Mouse (Mus musculus) ES-CJ7 (cell line): ENCODE data around the gene Wnk2.
A peak's percentile ranks its signal among the peaks of the same experiment; 100 is the strongest.

Experiments
- DNase-seq: peaks from one replicate; pipeline ENCODE4 v3.0.0; 2011; ENCODE audit warnings: low read depth, low spot score

Wnk2 gene

GRCm38 (mm10) chr13:49147858-49148226 is at the start of gene Wnk2:
Gene Wnk2, minus strand, starts transcription at chr13:49148014.
- DNase-seq = peak; percentile 61

DNA sequence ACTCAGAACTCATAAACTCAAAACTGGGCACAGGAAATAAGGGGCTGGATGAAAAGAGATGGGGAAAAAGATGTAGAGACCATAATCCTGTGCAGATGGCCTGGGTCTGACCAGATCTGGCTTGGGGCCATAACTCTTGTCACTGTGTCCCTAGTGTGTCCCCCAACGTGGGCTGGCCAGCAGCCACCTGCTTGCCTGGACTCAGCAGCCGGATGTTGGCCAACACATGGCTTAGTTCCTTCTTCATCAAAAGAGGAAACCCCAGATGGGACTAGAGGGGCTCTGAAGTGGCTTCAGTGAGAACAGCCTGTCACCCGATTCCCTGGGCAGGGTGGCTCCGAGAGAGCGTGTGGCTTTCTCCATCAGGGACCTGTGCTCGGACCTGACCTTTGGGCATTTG is 49.0 kb upstream of the Wnk2 start:
- DNase-seq = no peak

GRCm38 (mm10) chr13:49196211-49196610 is 48.4 kb upstream of the Wnk2 start:
- no peak for DNase-seq

GRCm38 (mm10) chr13:49195651-49196050 is 47.8 kb upstream of the Wnk2 start:
- DNase-seq = no peak

DNA sequence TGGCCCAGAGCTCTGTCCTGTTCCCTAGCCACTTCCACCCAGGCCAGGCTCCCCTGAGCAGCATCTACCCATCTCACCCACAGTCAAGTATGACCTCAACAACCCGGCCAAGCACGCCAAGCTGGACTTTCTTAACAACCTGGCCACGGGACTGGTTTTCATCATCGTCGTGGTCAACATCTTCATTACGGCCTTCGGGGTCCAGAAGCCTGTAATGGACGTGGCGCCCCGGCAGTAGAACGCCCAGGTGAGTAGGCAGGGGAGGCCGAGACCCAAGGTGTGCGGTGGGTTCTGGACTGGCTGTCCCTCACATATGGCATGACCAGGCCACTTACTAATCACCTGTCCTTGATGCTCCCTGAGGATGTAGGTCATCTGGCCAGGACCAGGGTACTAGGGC is 47.0 kb upstream of the Wnk2 start:
- DNase-seq = no peak

GRCm38 (mm10) chr13:49193650-49194049 is 45.8 kb upstream of the Wnk2 start:
- DNase-seq = no peak

DNA sequence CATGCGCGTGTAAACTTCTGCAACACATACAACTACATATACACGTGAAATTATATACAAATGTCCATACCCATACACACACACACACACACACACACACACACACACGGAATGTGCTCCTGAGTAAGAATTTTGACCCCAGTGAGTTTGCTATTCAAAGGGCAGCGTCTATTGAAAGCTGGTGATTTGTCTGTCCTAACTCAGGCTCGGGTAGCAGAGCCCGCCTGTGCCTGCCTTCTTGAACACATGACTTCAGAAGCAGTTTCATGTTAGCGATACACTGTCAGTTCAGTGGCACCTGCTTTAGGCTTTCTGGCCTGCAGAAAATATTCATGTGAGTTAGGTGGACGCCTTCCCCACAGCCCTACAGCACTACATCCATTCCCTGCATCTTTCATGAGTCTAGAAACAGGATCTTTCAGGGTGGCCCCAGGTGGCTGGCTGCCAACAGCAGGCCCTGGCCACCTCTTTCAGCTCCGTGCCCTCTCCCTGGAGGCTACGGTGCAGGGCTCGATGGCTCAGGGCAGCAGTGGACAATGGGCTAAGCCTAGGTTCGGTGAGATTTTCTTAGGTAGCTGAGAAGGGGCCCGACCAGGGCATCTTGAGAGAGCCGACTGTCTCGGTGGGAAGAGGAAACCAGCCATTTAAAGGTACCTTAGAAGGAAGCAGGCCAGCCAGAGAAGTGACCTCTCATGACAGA is 44.5 kb upstream of the Wnk2 start:
- DNase-seq = no peak

GRCm38 (mm10) chr13:49191673-49192035 is 43.8 kb upstream of the Wnk2 start:
- no peak for DNase-seq

GRCm38 (mm10) chr13:49190876-49191672 is 43.3 kb upstream of the Wnk2 start:
- DNase-seq = no peak

GRCm38 (mm10) chr13:49189970-49190870 is 42.4 kb upstream of the Wnk2 start:
- no peak for DNase-seq

DNA sequence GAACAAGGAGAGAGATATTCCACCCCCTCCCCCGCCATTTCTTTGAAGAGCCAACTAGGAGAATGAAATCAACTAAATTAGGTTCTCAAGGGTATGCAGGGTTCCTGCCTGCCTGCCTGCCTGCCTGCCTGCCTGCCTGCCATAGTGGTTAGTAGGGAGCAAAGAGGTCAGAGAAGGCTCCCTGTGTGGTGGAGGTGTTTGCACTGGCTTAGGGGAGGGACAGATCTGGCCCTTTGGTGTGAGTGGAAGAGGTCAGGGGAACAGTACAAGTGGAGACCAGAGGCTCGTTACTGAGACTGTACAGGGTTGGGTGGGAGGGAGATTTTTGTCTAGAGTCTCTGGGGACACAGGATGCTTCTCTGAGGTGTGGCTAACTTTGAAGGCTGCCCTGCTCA is 41.1 kb upstream of the Wnk2 start:
- no peak for DNase-seq

DNA sequence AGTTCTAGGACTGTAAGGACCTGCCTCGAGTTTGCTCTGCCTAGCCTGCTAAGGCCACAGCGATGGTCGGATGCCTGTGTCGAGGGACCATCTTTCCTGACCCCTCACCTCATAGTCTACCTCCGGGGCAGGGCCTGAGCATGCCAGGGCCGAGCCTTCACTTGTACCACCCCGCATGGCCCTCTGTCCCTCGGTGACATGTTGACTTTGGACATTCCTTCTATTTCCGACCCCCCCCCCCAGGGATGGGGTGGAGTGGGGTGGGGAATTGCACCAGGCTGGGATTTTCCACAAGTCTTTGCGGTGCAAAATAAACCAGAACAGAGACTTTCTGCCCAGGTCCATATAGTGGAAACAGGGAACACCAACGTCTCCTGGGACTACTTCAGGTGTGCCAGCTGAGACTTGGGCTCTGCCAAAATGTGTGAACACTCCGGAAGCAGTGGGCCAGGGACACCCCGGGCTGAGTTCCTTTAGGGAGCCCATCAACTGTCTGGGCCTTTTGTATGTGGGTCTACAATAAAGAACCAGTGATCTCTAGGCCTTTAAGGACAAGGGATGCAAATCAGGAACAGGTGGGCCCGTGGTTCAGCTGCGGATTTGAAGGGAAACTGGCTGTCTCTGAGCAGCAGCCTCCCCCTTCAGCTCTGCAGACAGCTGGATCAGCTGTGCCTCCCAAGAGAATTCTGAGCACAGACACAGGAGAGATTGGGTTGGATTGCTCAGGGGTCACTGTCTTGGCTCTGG is 40.6 kb upstream of the Wnk2 start:
- DNase-seq = peak; percentile 25

- DNase-seq = peak; percentile 63
These were observed 39.7 kb upstream of the Wnk2 start, which contains the start of gene Ninj1 for GRCm38 (mm10) chr13:49187288-49188218. Gene Ninj1, plus strand, starts transcription at chr13:49187485.

DNA sequence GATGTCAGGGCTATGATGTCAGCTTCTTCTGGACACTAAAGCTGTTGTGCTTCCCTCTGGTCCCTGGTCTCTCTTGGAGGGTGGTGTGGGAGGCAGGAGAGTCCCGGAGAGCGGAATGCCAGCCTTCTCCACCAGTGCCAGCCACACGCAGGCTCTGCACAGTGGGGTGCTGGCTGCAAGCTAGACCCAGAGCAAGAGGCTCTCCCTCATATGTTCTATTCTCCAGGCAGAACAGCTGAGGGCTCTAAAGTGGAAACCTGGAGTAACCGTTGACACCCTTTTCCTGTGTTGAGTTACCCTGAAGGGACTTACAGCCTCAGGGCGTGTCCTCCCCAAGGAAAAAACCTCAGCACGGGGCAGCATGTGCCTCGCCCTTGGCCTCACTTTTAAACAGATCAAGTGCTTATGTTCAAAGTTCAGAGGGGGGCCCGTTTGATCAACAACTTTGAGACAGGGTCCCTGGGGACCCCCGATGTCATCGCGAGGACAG is 39.0 kb upstream of the Wnk2 start:
- DNase-seq = no peak

GRCm38 (mm10) chr13:49183646-49184045 is 35.8 kb upstream of the Wnk2 start:
- no peak for DNase-seq

- DNase-seq = no peak
These were observed 35.3 kb upstream of the Wnk2 start for GRCm38 (mm10) chr13:49183161-49183560.

- DNase-seq = no peak
These were observed 33.7 kb upstream of the Wnk2 start for GRCm38 (mm10) chr13:49181411-49181984.

GRCm38 (mm10) chr13:49180691-49181090 is 32.9 kb upstream of the Wnk2 start:
- no peak for DNase-seq

DNA sequence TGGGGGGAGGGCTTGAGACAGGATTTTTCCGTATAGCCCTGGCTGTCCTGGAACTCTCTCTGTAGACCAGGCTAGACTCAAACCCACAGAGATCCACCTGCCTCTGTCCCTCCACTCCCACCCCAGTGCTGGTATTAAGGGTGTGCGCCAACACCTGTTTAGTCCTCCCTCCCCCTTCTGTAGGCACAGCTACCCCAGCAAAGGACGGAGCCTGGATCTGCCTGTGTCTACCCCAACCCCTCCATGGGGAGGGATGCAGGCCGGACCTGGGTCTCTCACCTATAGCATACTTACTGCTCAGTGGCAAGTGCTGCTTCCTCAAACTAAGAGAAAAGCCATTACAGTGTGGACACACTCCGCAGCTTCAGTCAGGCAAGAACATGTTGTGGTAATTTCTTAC is 32.5 kb upstream of the Wnk2 start:
- DNase-seq = no peak
